Mouse (Mus musculus): ENCODE measurements around the gene Elmo1. TPM values are rescaled to one million over a fixed set of nuclear protein-coding genes. Genes with fewer than 3 reads are reported as not detected.

The Elmo1 gene
- total RNA-seq, 4 experiments from 2014 or later: 7.0 to 9.4 (median 7.7) TPM

GRCm38 (mm10) chr13:20257562-20258525, 167.4 kb downstream of the Elmo1 start:
- DNase-seq (ENCODE audit: low spot score): no peak

GRCm38 (mm10) chr13:20263173-20263572, 172.8 kb downstream of the Elmo1 start:
- no peak for DNase-seq (ENCODE audit: low spot score)

DNA sequence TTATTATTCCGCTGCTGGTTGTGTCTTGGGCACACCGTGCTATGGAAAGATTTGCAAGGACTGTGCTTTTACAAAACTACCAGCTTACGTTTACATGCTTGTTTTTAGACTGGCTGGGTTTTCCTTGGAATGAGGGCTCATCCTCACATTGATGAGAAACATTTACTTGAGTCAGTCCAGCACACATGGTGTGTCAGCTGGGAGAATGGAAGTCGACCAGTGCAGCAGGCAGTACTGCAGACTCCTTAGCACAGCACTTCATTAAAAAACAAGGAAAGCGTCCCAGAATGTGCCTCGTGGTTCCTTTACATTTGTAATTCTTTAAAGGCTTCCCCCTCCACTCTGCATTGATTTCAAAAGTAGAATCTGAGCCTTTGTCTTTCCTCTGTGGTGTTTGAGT, 179.8 kb downstream of the Elmo1 start:
- DNase-seq (ENCODE audit: low spot score): no peak

- no peak for DNase-seq (ENCODE audit: low spot score)
Observed at GRCm38 (mm10) chr13:20271799-20272198, 181.4 kb downstream of the Elmo1 start.

DNA sequence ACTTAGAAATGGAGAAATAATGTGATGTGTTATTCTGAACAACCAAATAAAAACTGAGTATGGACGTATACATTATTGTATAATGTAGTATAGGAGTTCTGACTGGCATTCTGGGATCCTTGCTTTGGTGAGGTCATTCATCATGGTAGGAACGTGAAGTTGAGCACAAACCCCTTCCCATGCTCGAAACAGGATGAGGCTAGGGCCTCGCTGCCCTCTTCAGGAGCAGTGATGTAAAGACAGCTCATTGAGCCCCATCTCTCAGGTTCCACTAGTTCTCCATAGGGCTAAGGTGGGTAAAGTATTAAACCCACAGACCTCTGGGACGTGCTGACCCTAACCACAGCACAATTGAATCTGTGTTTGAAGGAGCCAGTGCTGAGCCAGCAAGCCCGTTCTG, 182.2 kb downstream of the Elmo1 start:
- DNase-seq (ENCODE audit: low spot score): no peak

GRCm38 (mm10) chr13:20279889-20280288, 189.5 kb downstream of the Elmo1 start:
- DNase-seq (ENCODE audit: low spot score): no peak

GRCm38 (mm10) chr13:20283891-20284290, 193.5 kb downstream of the Elmo1 start:
- DNase-seq (ENCODE audit: low spot score): no peak

- no peak for DNase-seq (ENCODE audit: low spot score)
Observed at GRCm38 (mm10) chr13:20286680-20287079, 196.3 kb downstream of the Elmo1 start.

DNA sequence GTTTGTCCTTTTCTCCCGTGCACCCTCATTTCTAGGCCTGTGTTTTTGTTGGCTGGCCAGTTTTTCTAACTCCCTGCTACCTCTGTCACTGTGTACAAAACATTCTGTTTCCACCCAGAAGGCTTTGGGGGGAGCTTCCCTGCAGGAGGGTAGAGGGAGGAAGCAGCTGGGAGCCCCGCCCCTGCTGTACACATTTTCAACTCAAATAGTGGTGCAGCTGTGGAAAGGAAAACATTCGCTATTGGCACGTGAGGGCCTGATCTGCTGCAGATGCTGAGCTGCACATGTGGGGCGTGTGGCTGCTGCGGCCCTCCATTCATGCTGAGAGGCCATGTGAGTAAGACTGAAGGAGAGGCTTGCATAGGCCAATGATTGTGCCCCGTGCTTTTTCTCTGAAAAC, 198.0 kb downstream of the Elmo1 start:
- peak; percentile 62 for DNase-seq (ENCODE audit: low spot score)

DNA sequence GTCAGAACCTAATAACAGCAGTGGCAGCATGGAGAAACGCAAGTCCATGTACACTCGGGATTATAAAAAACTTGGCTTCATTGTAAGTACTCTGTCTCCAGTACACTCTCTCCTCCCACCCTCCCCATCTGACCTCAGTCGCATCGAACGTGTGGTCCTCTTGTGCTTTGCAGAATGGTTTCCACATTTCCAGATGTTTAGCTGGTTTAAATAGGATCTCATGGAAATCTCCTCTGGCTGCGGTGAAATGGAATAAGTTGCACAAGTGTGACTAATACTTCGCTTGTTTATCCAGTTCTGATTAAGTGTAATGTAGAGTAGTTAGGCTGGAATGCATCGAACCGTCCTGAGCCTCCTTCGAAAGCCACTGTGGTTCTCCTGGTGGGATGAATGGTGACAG, 200.0 kb downstream of the Elmo1 start:
- peak; percentile 58 for DNase-seq (ENCODE audit: low spot score)

- peak; percentile 59 for DNase-seq (ENCODE audit: low spot score)
Observed at GRCm38 (mm10) chr13:20292348-20292747, 202.0 kb downstream of the Elmo1 start.

- no peak for DNase-seq (ENCODE audit: low spot score)
Observed at GRCm38 (mm10) chr13:20295278-20295970, 205.0 kb downstream of the Elmo1 start.

- peak; percentile 44 for DNase-seq (ENCODE audit: low spot score)
Observed at GRCm38 (mm10) chr13:20297841-20298240, 207.4 kb downstream of the Elmo1 start.

DNA sequence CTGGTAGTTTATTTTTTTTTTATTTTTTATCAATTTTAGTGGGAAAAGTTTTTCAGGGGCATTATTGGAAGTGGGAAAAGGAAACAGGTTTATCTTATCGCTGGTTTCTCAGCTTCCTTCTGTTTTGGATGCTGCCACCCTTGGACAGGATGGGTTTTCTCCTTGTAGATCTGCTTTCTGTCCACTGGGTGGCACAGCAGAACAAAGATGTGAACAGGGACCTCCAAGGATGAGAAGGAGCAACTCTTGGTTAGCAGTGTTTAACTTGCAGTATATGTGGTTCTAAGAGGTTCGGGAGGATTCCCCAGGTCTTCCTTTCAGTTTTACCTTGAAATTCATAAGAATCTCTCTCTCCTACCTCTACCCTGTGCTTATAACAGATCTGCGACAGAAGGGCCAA, 209.0 kb downstream of the Elmo1 start:
- DNase-seq (ENCODE audit: low spot score): no peak

GRCm38 (mm10) chr13:20300052-20300564, 209.7 kb downstream of the Elmo1 start:
- no peak for DNase-seq (ENCODE audit: low spot score)

GRCm38 (mm10) chr13:20300626-20301025, 210.2 kb downstream of the Elmo1 start:
- no peak for DNase-seq (ENCODE audit: low spot score)

- no peak for DNase-seq (ENCODE audit: low spot score)
Observed at GRCm38 (mm10) chr13:20301760-20302159, 211.4 kb downstream of the Elmo1 start.

GRCm38 (mm10) chr13:20305621-20306020, 215.2 kb downstream of the Elmo1 start:
- DNase-seq (ENCODE audit: low spot score): no peak

DNA sequence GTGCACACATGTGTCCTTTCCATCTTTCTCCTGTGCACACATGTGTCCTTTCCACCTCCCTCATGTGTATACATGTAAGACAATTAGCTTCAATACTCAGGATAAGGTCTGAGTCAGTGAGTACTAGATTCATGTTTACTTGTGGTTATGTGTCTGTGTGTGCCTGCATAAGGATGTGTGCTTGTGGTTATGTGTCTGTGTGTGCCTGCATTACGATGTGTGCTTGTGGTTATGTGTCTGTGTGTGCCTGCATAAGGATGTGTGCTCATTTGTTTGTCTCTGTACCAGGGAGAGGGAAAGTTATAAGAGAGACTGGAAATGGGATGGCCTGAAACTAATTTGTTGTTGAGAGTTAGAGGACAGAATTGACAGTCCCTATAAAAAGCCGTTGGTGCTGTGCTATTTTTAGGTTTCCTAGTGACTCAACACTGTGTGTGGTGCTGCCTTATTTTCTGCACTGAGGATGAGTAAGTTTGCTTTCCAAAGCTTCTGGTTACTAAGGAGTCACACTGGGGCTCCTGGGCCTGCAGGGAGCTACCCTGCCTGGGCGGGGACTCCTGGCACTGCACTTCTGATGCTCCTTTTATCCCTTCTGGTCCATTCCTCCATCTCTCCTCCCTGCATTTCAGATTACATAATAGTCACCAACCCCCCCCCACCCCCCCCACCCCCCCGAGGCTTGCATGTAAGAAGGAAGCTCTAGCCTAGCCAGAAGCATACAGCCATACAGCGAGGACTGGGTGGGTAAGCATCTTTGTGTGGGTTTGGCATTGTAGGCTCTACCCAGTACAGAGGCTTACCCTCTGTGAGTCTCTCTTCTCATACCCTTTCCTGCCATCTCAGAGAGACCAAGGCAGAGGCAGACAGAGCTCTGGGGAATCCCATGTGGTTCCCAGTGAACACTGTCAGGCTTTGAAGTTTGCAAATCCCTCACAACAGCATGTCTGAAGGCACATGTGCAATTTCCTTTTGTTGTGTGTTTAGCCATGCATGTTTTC, 216.1 kb downstream of the Elmo1 start:
- peak; percentile 28 for DNase-seq (ENCODE audit: low spot score)

- DNase-seq (ENCODE audit: low spot score): no peak
Observed at GRCm38 (mm10) chr13:20307381-20307780, 217.0 kb downstream of the Elmo1 start.

- DNase-seq (ENCODE audit: low spot score): peak; percentile 72
Observed at GRCm38 (mm10) chr13:20311612-20312011, 221.2 kb downstream of the Elmo1 start.
